Mouse (Mus musculus) liver, postnatal 0 days (tissue): Measurements from ENCODE around the gene Copg1.

Experiments
- CTCF ChIP-seq: sonication (generic); IDR thresholded peaks from 2 replicates; pipeline ENCODE4 v1.5.1; 2016; ENCODE audit warnings: antibody characterized with exemption, low read depth
- EP300 ChIP-seq: IDR thresholded peaks from 2 replicates; pipeline ENCODE4 v1.6.1; 2016; ENCODE audit warnings: antibody characterized with exemption, low read depth, mild to moderate bottlenecking

GRCm38 (mm10) chr6:87876068-87876643, 11.5 kb upstream of the Copg1 start:
- TF ChIP-seq CTCF (no peak), EP300 (no peak)
